Mouse (Mus musculus): ENCODE measurements around the gene Hpn. TPM values are rescaled to one million over a fixed set of nuclear protein-coding genes. Genes with fewer than 3 reads are reported as not detected.

Gene Hpn
- polyA plus RNA-seq, 1 experiment from 2014 or later: 77.0 TPM

DNA sequence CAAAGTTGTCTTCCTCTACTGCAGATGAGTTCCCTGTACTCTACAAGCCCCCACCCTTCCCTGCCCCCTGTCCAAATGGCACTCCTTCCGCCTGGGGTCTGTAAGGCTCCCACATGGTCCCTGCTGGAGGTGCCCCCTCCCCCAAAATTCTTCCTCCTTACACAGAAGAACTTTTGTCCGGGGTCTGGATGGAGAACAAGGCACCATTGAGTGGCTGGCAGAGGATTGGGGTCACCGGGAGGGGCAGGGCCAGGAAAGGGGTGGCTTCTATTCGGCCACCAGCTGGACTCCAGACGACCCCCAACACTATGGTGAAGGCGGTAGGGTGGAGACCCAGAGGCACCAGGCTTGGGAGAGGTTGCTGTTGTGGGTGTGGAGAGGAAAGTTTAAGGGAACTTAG, 37.6 kb downstream of the Hpn start:
- H3K4me1 ChIP-seq (ENCODE audit: insufficient read depth, low read length): peaks cover 8% of the 10 kb centered on the region
- ATAC-seq (ENCODE audit: low FRiP score, low TSS enrichment): no peak

DNA sequence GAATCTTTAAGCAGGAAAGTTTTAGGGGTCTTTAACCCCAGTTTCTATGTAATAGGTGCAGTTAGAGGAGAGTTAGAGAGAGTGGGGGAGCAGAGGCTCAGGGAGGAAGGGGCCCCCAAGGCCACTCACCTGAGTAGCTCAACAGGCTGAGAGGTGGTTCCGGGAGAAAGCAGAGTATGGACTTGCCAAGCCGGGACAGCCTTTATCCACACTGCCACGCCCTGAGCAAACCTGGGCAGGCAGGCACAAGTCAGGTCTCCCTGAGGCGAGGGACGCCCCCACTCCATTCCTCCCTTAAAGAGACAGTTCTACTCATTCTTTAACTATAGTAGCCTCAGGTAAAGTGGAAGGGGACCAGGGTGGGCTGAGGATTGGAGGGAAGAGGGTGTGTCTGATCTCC, 38.6 kb downstream of the Hpn start, which contains the start of gene Fxyd3:
Gene Fxyd3, minus strand, starts transcription at position 213 of the 400 bp plus-strand sequence.
- no peak for ATAC-seq (ENCODE audit: low FRiP score, low TSS enrichment)
- H3K9ac ChIP-seq (replicated peaks; ENCODE audit: low read length): no peak within 1 kb of the TSS
- H3K4me3 ChIP-seq (ENCODE audit: low read length): no peak within 1 kb of the TSS
- H3K36me3 ChIP-seq (ENCODE audit: insufficient read depth, low read length): no peaks in the 10 kb centered on the region
- peaks cover 3% of the 10 kb centered on the region; the same call in 1 of the 2 replicates for H3K9me3 ChIP-seq (ENCODE audit: low read length)
- H3K4me2 ChIP-seq (replicated peaks; ENCODE audit: low read depth, low read length): no peak within 1 kb of the TSS
- no peaks in the 10 kb centered on the region for H3K27me3 ChIP-seq (ENCODE audit: insufficient read depth, low read length)
- H3K4me1 ChIP-seq (ENCODE audit: insufficient read depth, low read length): peaks cover 15% of the 10 kb centered on the region
- H3K27ac ChIP-seq (ENCODE audit: low read length): no peak within 1 kb of the TSS
- WGBS: 40% methylated on average over 5 of the region's 5 CpGs

More for the DNA sequence above, 37.6 kb downstream of the Hpn start:
- no peak overlapping the region for H3K4me3 ChIP-seq (ENCODE audit: low read length)
- WGBS: 53% methylated on average over 6 of the region's 6 CpGs
- H3K27ac ChIP-seq (ENCODE audit: low read length): no peak overlapping the region
- H3K27me3 ChIP-seq (ENCODE audit: insufficient read depth, low read length): no peaks in the 10 kb centered on the region
- no peak overlapping the region for H3K9ac ChIP-seq (replicated peaks; ENCODE audit: low read length)
- no peaks in the 10 kb centered on the region for H3K36me3 ChIP-seq (ENCODE audit: insufficient read depth, low read length)
- peaks cover 3% of the 10 kb centered on the region; the same call in 1 of the 2 replicates for H3K9me3 ChIP-seq (ENCODE audit: low read length)
- no peak overlapping the region for H3K4me2 ChIP-seq (replicated peaks; ENCODE audit: low read depth, low read length)

DNA sequence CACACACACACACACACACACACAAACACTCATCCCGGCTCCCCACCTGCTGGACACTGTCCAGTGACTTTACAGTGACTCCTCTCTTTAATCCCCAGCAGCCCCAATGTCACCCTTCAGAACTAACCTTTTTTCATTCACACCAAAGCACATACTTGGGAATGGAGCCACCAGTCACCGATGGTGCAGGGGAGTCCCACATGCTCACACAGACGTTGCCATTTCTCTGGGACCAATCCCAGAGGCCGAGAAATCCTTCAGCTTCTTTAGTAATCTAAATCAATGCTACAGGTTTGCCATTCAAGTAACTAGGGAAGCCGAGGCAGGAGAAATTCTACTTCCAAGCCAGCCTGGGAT, 40.4 kb downstream of the Hpn start:
- no peak overlapping the region for H3K9ac ChIP-seq (replicated peaks; ENCODE audit: low read length)
- 51% methylated on average over 5 of the region's 5 CpGs for WGBS
- H3K36me3 ChIP-seq (ENCODE audit: insufficient read depth, low read length): no peaks in the 10 kb centered on the region
- H3K9me3 ChIP-seq (ENCODE audit: low read length): no peaks in the 10 kb centered on the region
- no peak for ATAC-seq (ENCODE audit: low FRiP score, low TSS enrichment)
- H3K4me1 ChIP-seq (ENCODE audit: insufficient read depth, low read length): peaks cover 15% of the 10 kb centered on the region
- no peaks in the 10 kb centered on the region for H3K27me3 ChIP-seq (ENCODE audit: insufficient read depth, low read length)
- H3K4me3 ChIP-seq (ENCODE audit: low read length): no peak overlapping the region
- H3K4me2 ChIP-seq (replicated peaks; ENCODE audit: low read depth, low read length): no peak overlapping the region
- H3K27ac ChIP-seq (ENCODE audit: low read length): no peak overlapping the region

DNA sequence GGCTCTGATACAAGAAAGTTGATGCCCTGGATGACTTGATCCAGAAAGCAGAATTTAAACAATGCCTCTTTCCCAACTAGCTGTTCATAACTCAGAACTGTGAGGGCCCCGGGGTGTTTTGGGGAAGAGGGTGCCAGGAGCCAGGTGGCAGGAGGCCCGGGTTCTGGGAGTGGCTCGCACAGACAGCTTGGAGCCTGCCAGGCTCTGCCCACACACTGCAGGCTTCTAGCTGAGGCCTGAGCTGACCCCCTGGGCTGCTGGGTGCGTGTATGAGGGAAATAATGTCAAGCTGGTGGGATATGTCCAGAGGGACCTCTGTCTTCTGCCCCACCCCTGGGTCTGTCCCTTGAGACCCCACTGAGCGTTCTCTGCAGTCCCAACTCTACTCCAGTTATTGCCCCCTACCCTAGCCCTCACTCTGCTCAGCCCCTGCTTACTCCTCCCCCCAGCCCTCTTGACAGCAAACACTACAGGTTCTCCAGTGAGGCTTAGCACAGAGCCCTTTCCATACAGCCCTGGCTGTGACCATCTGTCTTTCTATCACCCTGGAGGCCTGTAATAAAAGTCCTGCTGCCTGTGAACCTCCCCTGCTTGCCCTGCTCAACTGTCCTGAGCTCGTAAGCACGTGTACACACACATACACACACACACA, 40.9 kb downstream of the Hpn start:
- Histone ChIP-seq H3K9me3 (ENCODE audit: low read length) (no peaks in the 10 kb centered on the region), H3K4me3 (ENCODE audit: low read length) (no peak overlapping the region), H3K9ac (replicated peaks; ENCODE audit: low read length) (no peak overlapping the region), H3K4me1 (ENCODE audit: insufficient read depth, low read length) (peaks cover 15% of the 10 kb centered on the region), H3K36me3 (ENCODE audit: insufficient read depth, low read length) (no peaks in the 10 kb centered on the region), H3K27me3 (ENCODE audit: insufficient read depth, low read length) (no peaks in the 10 kb centered on the region), H3K4me2 (replicated peaks; ENCODE audit: low read depth, low read length) (no peak overlapping the region), H3K27ac (ENCODE audit: low read length) (no peak overlapping the region)
- ATAC-seq (ENCODE audit: low FRiP score, low TSS enrichment): peak; percentile 10; the same call in 1 of the 2 replicates
- WGBS: 45% methylated on average over 7 of the region's 7 CpGs

DNA sequence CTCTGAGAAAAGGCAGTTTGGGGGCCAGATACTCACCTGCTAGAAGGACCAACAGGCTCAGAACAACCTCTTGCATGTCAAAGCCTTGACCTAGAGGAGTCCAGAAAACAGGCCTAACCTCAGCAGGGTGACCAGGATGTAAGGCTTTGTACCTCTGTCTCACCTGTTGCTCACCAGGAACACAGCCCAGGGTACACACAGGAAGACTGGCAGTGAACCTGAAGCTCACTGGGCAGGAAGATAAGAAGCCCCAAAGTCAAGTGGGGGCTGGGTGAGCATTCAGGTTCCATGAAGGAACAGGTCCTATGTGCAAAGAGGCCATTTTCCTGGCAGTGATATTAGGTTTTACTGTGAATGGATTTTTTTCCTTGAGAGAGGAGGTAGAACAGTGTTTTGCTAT, 41.5 kb downstream of the Hpn start:
- Histone ChIP-seq H3K4me2 (replicated peaks; ENCODE audit: low read depth, low read length) (no peak overlapping the region), H3K36me3 (ENCODE audit: insufficient read depth, low read length) (no peaks in the 10 kb centered on the region), H3K4me3 (ENCODE audit: low read length) (no peak overlapping the region), H3K9ac (replicated peaks; ENCODE audit: low read length) (no peak overlapping the region), H3K9me3 (ENCODE audit: low read length) (no peaks in the 10 kb centered on the region), H3K27me3 (ENCODE audit: insufficient read depth, low read length) (no peaks in the 10 kb centered on the region), H3K4me1 (ENCODE audit: insufficient read depth, low read length) (peaks cover 15% of the 10 kb centered on the region), H3K27ac (ENCODE audit: low read length) (no peak overlapping the region)
- no peak for ATAC-seq (ENCODE audit: low FRiP score, low TSS enrichment)

DNA sequence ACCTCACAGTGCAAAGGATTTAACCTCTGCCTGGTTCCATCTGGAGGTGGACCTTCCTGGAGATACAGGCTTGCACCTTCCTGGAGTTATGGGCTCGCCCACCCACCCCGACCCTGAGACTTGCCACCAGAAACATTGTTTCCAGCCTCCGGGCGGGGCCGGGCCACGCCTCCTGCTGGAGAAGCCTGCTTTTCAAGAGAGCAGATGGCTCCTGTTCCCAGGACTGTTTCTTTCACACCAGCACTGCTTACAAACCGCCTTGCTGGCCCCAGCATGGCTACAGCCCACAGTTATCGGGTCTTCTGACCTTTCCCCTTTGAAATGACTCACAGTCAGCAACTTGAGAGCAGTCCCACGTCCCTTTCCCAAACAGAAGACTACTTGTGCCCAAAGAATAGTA, 42.8 kb downstream of the Hpn start:
- H3K4me1 ChIP-seq (ENCODE audit: insufficient read depth, low read length): peaks cover 23% of the 10 kb centered on the region
- WGBS: 16% methylated on average over 9 of the region's 9 CpGs
- no peaks in the 10 kb centered on the region for H3K36me3 ChIP-seq (ENCODE audit: insufficient read depth, low read length)
- no peak overlapping the region for H3K4me3 ChIP-seq (ENCODE audit: low read length)
- H3K9ac ChIP-seq (replicated peaks; ENCODE audit: low read length): 0 out of 2 replicates have a peak overlapping the region, but pooled peaks have one; percentile 19
- no peak overlapping the region for H3K4me2 ChIP-seq (replicated peaks; ENCODE audit: low read depth, low read length)
- no peak overlapping the region for H3K27ac ChIP-seq (ENCODE audit: low read length)
- H3K27me3 ChIP-seq (ENCODE audit: insufficient read depth, low read length): no peaks in the 10 kb centered on the region
- H3K9me3 ChIP-seq (ENCODE audit: low read length): no peaks in the 10 kb centered on the region
- ATAC-seq (ENCODE audit: low FRiP score, low TSS enrichment): no peak

DNA sequence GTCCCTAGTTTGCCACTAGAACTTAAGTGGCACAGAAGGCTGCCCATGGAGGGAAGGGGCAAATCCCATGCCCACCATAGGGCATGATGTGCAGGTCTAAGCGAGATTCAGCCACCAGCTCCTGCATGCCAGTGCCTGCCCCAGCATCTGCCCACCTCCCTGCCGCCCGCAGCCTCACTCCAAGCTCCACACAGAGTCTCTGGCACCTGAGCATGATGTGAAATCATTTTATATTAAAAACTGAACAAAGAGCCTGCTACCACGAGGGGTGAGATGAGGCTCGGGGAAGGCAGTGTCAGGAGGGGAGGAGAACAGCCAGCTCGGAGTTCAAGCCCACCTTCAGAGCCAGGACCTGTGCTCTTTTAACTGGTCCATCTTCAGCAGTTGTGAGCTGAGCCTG, 44.8 kb downstream of the Hpn start:
- H3K4me3 ChIP-seq (ENCODE audit: low read length): no peak overlapping the region
- no peak overlapping the region for H3K4me2 ChIP-seq (replicated peaks; ENCODE audit: low read depth, low read length)
- no peaks in the 10 kb centered on the region for H3K9me3 ChIP-seq (ENCODE audit: low read length)
- no peak overlapping the region for H3K27ac ChIP-seq (ENCODE audit: low read length)
- H3K4me1 ChIP-seq (ENCODE audit: insufficient read depth, low read length): peaks cover 23% of the 10 kb centered on the region
- H3K36me3 ChIP-seq (ENCODE audit: insufficient read depth, low read length): no peaks in the 10 kb centered on the region
- H3K9ac ChIP-seq (replicated peaks; ENCODE audit: low read length): no peak overlapping the region
- no peak for ATAC-seq (ENCODE audit: low FRiP score, low TSS enrichment)
- 83% methylated on average over 6 of the region's 6 CpGs for WGBS
- H3K27me3 ChIP-seq (ENCODE audit: insufficient read depth, low read length): no peaks in the 10 kb centered on the region

DNA sequence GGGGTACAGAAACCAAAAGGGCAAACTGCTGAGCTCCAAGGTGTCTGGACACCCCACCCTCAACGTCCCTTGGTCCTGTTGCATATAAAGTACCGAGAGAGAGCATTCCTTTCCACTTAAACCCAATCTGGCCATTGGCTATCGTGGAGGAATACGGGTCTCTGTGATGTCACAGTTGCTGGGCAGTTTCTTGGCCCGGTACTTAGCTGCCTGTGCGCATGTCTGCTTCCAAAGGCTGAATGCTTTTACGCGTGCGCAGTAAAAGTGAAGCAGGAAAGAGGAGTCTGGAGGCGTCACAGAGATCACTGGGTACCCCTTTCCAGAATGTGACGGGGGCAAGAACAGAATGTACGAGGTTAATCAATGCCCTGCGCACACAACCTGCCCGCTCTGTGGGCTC, 45.6 kb downstream of the Hpn start:
- no peak overlapping the region for H3K4me3 ChIP-seq (ENCODE audit: low read length)
- H3K4me2 ChIP-seq (replicated peaks; ENCODE audit: low read depth, low read length): no peak overlapping the region
- no peaks in the 10 kb centered on the region for H3K9me3 ChIP-seq (ENCODE audit: low read length)
- no peak overlapping the region for H3K27ac ChIP-seq (ENCODE audit: low read length)
- H3K27me3 ChIP-seq (ENCODE audit: insufficient read depth, low read length): no peaks in the 10 kb centered on the region
- ATAC-seq (ENCODE audit: low FRiP score, low TSS enrichment): no peak
- 76% methylated on average over 14 of the region's 14 CpGs for WGBS
- H3K4me1 ChIP-seq (ENCODE audit: insufficient read depth, low read length): peaks cover 23% of the 10 kb centered on the region
- H3K36me3 ChIP-seq (ENCODE audit: insufficient read depth, low read length): no peaks in the 10 kb centered on the region
- no peak overlapping the region for H3K9ac ChIP-seq (replicated peaks; ENCODE audit: low read length)

DNA sequence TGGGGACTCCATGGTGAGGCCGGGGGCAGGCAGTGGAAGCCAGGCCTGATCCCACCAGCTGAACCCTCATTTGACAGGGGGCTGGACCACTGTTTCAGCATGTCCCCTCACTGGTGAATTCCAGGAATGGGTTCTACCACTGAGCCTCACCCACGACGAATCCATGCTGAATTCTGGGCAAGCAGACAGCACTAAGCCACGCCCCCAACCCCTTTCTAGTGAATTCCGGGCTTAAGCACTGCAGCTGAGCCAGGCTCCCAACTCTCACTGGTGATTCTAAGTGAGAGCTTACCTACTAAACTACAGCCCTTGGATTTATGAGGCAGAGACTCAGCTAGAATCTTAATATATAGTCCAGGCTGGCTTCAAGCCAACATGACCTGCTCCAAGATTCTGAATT, 47.3 kb downstream of the Hpn start:
- 37% methylated on average over 5 of the region's 5 CpGs for WGBS
- H3K4me1 ChIP-seq (ENCODE audit: insufficient read depth, low read length): peaks cover 19% of the 10 kb centered on the region
- no peak overlapping the region for H3K27ac ChIP-seq (ENCODE audit: low read length)
- no peak overlapping the region for H3K4me2 ChIP-seq (replicated peaks; ENCODE audit: low read depth, low read length)
- no peaks in the 10 kb centered on the region for H3K9me3 ChIP-seq (ENCODE audit: low read length)
- ATAC-seq (ENCODE audit: low FRiP score, low TSS enrichment): peak; percentile 24; the same call in 1 of the 2 replicates
- H3K9ac ChIP-seq (replicated peaks; ENCODE audit: low read length): no peak overlapping the region
- no peak overlapping the region for H3K4me3 ChIP-seq (ENCODE audit: low read length)
- H3K27me3 ChIP-seq (ENCODE audit: insufficient read depth, low read length): no peaks in the 10 kb centered on the region
- H3K36me3 ChIP-seq (ENCODE audit: insufficient read depth, low read length): no peaks in the 10 kb centered on the region

DNA sequence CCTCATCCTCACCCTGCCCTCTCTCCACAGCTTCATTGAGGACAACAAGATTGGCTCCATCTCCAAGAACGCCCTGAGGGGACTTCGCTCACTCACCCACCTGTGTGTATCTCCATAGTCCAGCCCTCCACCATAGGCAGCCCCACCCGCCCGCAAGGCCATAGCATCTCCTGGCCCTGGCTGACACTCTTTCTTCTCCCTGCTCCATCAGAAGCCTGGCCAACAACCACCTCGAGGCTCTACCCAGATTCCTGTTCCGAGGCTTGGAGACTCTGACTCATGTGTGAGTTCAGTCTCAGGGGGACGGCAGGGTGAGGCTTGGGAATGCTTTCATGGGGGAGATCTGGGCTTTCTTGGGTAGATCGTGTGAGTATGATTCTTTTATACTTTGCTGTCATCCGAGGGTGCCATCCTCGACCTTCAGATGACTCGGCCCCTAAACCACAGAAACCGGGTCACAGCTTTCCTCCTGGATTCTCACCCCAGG, 52.0 kb downstream of the Hpn start:
- H3K27ac ChIP-seq (ENCODE audit: low read length): no peak overlapping the region
- WGBS: 83% methylated on average over 12 of the region's 12 CpGs

More for the DNA sequence above, 52.0 kb downstream of the Hpn start:
- Histone ChIP-seq H3K9me3 (ENCODE audit: low read length) (no peaks in the 10 kb centered on the region), H3K4me1 (ENCODE audit: insufficient read depth, low read length) (peaks cover 8% of the 10 kb centered on the region), H3K36me3 (ENCODE audit: insufficient read depth, low read length) (no peaks in the 10 kb centered on the region), H3K4me2 (replicated peaks; ENCODE audit: low read depth, low read length) (no peak overlapping the region), H3K9ac (replicated peaks; ENCODE audit: low read length) (no peak overlapping the region), H3K27me3 (ENCODE audit: insufficient read depth, low read length) (no peaks in the 10 kb centered on the region), H3K4me3 (ENCODE audit: low read length) (no peak overlapping the region)
- no peak for ATAC-seq (ENCODE audit: low FRiP score, low TSS enrichment)
